Mouse (Mus musculus) brain, embryonic 14.5 days (tissue): ENCODE data around the gene Ube4b.

Source experiments
- CTCF ChIP-seq: fragments of 200-500 bp; IDR thresholded peaks from 2 replicates; pipeline ENCODE4 v1.5.1; 2012; ENCODE audit warnings: inconsistent platforms, mild to moderate bottlenecking, moderate library complexity, borderline replicate concordance; ENCODE audit not compliant: insufficient read depth, insufficient read length; ENCODE audit errors: extremely low read depth
- POLR2A ChIP-seq: fragments of 200-500 bp; IDR thresholded peaks from 2 replicates; pipeline ENCODE4 v1.6.1; 2012; ENCODE audit warnings: mild to moderate bottlenecking, inconsistent platforms, borderline replicate concordance; ENCODE audit not compliant: poor library complexity, insufficient read depth, insufficient read length, severe bottlenecking; ENCODE audit errors: extremely low read depth

DNA sequence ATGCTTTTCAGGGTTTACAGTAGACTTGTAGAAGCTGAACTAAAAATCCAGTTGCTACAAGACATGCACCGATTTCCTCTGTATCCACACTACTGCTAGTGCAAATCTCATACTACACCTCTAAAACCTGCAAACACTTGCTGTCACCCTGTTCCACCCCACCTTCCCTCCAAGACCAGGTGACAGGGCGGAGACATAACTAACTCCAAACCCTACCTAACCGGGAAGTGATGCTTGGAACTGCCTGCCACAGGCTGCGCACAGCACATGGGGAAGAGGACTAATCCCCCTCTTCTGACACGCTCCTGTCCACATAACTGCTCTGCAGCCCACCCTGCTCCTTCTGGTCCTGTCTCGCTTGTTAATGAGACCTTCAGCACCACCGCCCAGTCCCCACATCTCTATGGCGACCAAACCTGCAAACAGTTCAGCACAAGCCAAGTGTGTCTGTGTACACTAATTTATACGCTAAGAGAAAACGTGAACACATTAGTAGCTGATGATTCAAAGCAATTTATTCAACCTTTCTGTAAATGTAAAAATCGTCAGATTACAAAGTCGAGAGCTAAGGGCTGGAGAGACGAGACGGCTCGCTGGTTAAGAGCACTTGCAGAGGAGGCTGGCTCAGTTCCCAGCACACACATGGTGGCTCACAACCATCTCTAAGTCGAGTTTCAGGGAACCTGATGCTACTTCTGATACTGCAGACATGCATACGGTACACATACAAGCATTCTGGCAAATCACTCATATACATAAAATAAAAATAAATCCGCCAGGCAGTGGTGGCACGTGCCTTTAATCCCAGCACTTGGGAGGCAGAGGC, 21.7 kb downstream of the Ube4b start:
- no peak for TF ChIP-seq CTCF
- TF ChIP-seq POLR2A, result no peak
